Mouse (Mus musculus): Measurements from ENCODE around the gene Tlr9.

Gene Tlr9

GRCm38 (mm10) chr9:106231816-106232215 lies 9.4 kb downstream of the Tlr9 start:
- DNase-seq (ENCODE audit: low read depth, low spot score) = no peak

- no peak for DNase-seq (ENCODE audit: low read depth, low spot score)
Measured at GRCm38 (mm10) chr9:106232956-106233355, 10.6 kb downstream of the Tlr9 start.

DNA sequence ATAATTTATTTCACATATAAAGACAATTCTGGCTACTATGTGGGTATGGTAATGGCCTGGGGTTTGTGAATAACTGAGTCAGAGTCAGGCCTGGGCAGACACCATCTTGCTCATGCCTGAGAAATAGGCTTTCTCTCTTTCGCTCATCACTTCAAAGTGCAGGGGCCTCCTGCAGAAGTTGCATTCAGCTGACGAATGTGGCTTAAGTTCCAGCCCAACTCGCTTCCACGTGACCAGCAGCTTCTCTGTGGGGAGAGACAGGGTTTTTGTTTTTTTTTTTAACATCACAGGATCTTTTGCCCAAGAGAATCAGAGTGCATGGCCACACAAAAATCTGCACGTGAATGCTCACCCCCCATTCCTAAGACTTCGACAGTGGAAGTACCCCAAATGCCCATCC lies 11.6 kb downstream of the Tlr9 start:
- no peak for DNase-seq (ENCODE audit: low read depth, low spot score)

- no peak for DNase-seq (ENCODE audit: low read depth, low spot score)
Measured at GRCm38 (mm10) chr9:106235194-106235830, 12.9 kb downstream of the Tlr9 start.

- no peak for DNase-seq (ENCODE audit: low read depth, low spot score)
Measured at GRCm38 (mm10) chr9:106236156-106236817, 13.9 kb downstream of the Tlr9 start.

- no peak for DNase-seq (ENCODE audit: low read depth, low spot score)
Measured at GRCm38 (mm10) chr9:106236818-106237211, 14.4 kb downstream of the Tlr9 start.

- DNase-seq (ENCODE audit: low read depth, low spot score) = no peak
Measured at GRCm38 (mm10) chr9:106237401-106237800, 15.0 kb downstream of the Tlr9 start.

GRCm38 (mm10) chr9:106237878-106238277 lies 15.5 kb downstream of the Tlr9 start:
- DNase-seq (ENCODE audit: low read depth, low spot score) = no peak

GRCm38 (mm10) chr9:106241541-106242164 lies 19.3 kb downstream of the Tlr9 start:
- no peak for DNase-seq (ENCODE audit: low read depth, low spot score)

- no peak for DNase-seq (ENCODE audit: low read depth, low spot score)
Measured at GRCm38 (mm10) chr9:106242813-106243488, 20.6 kb downstream of the Tlr9 start.

DNA sequence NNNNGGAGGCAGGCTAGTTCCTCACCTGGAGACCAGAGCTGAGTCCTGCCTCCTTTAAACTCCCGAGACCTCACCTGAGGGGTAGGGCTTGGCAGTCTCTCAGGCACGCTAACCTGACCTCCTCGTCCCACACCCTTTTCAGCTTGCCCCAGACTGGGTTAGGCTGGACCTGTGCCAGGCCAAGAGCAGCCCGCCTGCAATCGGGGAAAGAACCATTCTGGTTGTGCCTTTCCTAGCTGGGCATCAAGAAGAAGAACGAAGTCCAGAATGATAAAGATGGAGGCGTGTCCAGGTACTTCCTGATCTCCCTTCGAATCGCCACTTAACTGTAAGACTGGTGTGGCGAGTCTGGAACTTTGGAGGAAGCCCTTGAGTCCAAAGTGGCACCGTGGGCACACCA lies 27.2 kb downstream of the Tlr9 start:
- no peak for DNase-seq (ENCODE audit: low read depth, low spot score)

- DNase-seq (ENCODE audit: low read depth, low spot score) = no peak
Measured at GRCm38 (mm10) chr9:106250245-106250644, 27.8 kb downstream of the Tlr9 start.

DNA sequence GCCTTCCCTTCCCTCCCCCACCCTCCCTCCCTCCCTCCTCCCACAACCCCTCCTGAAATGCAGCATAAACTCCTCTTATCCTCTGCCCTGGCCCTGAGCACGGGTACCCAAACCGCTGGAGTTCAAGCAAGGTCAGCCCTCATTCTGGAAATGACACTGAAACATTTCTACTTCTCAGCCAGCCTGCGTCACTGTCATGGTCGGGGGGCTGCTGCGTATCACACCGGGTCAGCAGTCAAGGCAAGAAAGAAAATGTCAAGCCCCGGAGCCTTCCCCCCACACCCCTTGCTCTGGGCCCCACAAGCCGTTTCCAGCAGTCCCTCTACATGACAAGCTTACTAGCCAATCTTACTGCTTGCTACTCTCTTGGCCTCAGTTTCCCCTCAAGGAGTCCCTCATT lies 28.7 kb downstream of the Tlr9 start:
- no peak for DNase-seq (ENCODE audit: low read depth, low spot score)

DNA sequence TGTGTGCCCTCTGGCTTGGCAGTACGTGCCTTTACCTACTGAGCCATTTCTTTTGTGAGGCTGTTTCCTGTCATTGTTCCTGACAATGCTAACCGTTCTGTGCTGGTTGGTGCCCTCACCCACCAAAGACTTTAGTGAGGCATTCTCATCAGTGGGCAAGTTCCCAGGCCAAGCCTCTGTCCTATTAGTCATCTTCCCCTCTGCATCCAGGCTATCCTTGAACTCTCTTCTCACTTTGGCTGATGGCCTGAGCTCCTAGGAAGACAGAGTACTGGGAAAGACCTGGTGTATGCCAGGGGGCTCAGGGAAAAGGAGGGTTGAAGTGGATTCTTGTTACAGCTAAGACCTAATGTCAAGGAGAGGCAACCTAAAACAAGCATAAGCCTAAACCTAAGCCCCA lies 31.6 kb downstream of the Tlr9 start:
- DNase-seq (ENCODE audit: low read depth, low spot score) = no peak

DNA sequence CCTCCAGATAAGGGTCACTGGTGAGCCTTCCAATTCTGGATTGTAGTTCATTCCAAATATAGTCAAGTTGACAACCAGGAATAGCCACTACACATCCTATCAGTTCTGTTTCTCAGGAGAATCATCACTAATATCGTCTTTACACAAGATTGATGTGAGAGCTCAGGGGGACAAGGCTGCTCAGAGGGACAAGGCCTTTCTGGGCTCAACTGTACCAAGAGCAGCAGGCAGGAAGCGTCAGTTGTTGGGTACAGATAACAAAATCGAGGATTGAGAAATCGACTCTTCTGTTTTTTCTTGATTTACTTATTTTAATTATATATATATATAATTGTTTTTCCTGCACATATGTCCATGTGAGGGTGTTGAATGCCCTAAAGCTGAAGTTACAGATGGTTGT lies 36.0 kb downstream of the Tlr9 start:
- no peak for DNase-seq (ENCODE audit: low read depth, low spot score)

GRCm38 (mm10) chr9:106258990-106259389 lies 36.6 kb downstream of the Tlr9 start:
- DNase-seq (ENCODE audit: low read depth, low spot score) = no peak

DNA sequence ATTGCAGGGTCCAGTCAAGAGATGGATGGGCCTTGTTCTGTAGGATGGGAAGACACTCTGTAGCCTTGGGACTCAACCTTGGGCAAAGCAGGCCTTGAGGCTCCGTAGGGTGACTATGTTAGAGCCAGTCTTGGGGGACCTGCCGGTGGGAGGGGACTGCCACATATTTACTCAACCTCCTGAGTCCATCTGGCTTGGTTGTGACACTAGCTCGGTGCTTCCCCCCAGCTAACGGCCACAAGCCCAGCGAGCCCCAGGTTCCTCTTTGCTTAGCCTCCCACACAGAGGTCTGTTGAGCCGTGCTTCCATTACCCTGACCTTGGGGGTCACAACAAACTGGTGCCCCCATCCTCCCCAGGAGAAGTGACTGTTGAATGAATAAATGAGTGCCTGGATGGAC lies 38.7 kb downstream of the Tlr9 start:
- no peak for DNase-seq (ENCODE audit: low read depth, low spot score)

DNA sequence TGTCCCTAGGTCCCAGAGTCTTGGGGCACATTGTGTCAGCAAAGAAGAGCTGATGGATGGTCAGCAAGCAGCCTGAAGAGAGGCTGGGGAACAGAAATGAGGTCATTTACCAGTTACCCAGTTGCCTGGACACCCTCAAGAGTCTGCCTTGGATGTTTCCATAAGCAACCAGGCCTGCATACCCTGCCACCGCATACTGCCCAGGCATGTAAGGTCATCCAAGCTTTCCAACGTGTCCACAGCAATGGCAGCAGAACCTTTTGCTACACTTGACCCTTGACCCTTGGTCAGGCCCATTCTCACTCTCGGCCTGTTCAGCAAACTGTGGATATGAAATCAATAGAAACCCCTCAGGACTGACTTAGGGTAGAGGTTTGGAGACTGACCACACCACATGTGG lies 39.1 kb downstream of the Tlr9 start:
- no peak for DNase-seq (ENCODE audit: low read depth, low spot score)

- DNase-seq (ENCODE audit: low read depth, low spot score) = no peak
Measured at GRCm38 (mm10) chr9:106262075-106262474, 39.7 kb downstream of the Tlr9 start.

GRCm38 (mm10) chr9:106263381-106263924 lies 41.1 kb downstream of the Tlr9 start:
- DNase-seq (ENCODE audit: low read depth, low spot score) = no peak

- no peak for DNase-seq (ENCODE audit: low read depth, low spot score)
Measured at GRCm38 (mm10) chr9:106265358-106266075, 43.1 kb downstream of the Tlr9 start.
